Mouse (Mus musculus): ENCODE results near the gene Mup6.
A peak's percentile ranks its signal among the peaks of the same experiment; 100 is the strongest.
"Not testable (repeated sequence)": the region's sequence is repeated elsewhere in the genome, so short reads cannot be mapped to it uniquely, and the experiment has no call there.

Mup6 gene

DNA sequence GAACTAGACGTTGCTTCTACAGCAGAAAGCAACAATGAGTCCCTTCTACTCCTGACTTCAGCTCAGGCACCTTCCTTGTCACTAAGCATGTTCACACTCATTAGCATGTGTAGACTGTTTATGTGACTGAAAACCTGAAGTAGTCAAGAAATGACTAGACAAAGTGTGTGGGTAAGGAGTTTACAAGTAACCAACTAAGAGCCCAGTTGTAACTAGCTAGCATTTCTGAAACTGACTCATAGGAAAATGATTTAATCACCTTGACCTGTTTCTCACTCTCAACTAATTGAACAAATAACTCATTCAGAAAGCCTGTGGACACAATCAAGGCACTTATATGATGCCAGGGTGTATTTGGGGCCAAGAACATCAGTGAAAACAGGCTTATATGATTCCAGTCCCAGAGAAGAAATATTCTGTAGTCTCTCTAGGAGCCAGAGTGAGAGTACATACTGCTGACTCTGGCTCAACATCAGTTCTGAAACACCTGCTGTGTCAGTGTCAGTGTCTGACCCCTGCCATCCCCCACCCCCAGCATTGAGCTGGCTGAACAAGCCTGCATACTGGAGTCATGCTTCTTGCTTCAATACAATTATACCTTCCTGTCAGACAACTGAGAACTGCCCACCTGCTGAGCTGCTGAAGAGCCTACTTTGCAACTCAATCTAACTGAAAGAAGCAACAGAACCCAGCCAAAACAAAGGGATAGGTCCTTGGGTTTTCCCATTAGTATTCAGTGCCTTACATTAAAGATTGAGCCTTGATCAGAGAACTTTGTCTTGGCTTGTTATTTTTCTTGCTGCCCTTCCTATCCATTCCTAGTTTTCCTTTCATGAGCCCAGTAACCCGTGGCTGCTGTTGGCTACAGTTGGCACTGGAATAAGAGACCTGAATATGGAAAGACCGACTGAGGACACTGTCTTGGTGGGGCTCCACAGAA lies at the start of gene Mup6:
TSS of gene Mup6 (plus strand) at position 890 of the 940 bp plus-strand sequence.
- DNase-seq (ENCODE audit: low spot score in 2 of 2) = no peak

DNA sequence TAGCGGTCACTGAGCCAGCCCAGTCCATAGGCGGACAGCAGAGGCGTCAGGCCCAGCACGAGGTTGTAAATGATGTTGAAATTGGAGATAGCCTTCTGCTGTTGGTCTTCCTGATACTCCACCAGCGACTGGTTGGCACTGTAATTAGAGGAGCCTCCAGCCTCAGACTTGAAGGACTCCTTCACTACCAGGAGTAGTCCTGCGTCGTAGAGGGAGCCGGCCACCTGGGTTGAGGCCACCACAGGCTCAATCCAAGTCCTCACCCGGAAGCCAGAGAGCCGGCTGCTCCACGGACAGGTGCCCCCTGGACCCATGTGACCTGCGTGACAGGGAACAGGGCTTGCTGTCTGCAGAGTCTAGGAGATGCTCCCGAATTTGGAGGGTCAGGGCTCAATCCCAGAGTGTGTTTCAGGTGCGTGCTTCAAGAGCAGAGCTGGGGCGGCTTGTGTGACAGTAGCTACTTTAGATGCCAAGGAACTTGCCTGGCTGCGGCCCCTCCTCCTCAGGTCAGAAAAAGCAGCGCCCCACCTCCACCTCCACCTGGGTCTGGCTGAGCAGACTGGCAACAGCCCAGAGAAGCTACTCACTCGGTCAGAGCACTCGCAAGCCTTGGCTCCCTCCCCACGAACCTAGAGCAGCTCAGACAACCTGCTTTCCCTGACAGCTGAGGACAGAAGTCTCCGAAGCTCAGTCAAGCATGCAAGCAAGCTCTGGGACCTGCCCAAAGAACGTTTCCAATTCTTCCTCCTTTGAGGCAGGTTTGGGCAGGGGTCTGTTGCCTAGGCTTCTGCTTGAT lies 49.3 kb upstream of the Mup6 start, which contains the start of gene Slc46a2:
TSS of gene Slc46a2 (minus strand) at position 449 of the 796 bp plus-strand sequence.
- no peak for DNase-seq (ENCODE audit: low spot score in 2 of 2)

DNA sequence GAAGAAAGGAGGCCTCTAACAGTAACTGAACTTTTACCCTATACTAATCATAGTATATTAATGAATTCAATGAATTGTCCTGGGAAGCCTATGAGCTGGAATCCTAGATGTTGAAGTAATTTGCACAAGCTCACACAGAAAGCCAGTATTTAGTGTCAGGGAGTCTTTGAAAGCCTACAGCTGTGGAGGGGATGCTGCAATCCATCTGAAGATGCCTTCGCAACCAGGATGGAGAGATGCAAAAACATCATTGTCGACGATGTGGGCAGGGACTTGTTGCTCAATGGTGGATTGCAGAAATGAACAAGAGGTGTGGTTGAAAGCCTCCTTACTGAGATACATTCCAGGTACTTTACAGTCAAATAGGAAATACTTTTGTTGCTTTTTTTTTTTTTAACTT lies 46.1 kb upstream of the Mup6 start:
- DNase-seq (ENCODE audit: low spot score in 2 of 2) = no peak

DNA sequence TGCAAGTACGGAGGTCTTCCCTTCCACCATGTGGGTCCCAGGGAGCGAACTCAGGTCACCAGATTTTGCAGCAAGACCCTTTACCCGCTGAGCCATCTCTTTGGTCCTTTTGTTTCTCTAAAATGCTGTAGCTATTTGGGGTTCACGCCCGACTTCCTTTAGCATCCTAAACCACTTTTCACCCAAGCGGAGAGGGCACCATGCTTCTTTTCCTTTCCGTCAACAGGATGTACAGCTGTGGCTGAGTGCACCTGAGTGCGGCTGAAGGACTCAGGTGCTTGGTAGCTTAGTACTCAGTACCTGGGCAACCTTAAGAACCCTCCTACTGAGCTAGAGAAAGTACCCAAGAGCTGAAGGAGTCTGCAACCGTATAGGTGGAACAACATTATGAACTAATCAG lies 39.0 kb upstream of the Mup6 start:
- no peak for DNase-seq (ENCODE audit: low spot score in 2 of 2)

DNA sequence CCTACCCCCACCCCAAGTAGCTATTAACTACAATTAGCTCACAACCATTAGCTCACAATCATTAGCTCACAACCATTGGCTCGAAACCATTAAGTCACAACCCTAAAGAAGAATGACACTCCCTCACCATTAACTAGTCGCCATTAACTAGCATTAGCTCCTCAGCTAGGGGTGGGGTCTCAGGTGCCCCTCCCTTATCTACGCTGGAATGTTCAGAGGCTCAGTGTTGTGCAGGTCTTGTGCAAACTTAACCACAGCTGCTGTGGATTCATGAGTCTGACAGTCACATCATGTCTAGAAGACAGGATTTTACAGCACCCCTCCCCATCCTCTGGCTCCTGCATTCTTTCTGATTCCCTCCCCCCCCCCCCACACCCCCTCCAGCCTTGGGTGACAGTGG lies 36.4 kb upstream of the Mup6 start:
- no peak for DNase-seq (ENCODE audit: low spot score in 2 of 2)

DNA sequence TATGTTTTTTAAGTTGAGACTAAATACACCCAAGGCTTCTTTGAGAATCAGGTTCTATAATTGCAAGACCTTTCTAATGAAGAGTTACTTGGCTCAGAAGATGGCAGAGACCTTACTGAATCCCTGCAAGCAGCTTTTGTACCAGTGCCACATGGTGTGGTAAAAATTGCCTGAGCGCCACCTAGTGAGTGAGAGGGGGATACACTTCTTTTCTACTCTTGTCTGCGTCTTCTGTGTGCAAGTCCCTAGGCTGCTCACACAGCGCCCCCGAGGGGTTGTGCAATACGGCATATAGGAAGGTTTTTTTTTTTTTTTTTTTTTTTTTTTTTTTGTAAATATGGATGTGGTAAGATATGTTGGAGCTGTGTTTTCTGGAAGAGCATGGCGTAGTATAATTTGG lies 35.7 kb upstream of the Mup6 start:
- DNase-seq (ENCODE audit: low spot score in 2 of 2) = peak; percentile 49 to 59

DNA sequence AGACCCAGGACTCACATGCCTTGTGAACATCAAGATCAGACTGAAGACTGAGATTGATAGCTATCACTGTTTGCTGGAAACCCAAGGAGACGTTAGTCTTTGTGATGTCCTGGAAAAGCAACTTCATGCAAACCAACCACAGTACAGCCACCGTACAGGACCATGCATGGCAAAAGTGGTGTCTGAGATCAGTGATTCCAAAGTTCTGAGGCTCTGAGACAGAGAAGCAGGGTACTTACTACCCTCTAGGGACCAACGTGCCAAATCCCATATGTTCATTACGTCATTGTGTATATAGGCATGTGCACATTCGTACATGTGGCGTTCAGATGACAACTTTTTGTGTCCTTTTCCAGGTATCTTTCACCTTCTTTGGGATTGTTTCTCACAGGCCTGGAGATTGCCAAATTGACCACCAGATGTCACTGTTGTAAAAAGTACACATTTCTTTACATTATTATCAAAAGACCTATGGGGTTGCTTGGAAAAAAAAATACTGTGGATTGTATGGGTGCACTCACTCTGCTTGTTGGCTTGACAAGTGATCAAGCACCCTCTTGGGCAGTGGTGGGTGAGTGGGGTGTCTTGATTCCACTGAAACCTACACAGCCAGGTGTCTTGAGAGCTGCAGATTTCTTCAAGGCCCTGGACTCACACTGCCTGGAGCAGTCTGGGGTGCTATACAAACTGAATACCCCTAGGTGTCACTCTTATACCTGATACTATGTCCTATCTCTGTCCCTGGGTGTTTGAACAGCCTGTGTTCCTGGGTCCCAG lies 31.4 kb upstream of the Mup6 start:
- no peak for DNase-seq (ENCODE audit: low spot score in 2 of 2)

DNA sequence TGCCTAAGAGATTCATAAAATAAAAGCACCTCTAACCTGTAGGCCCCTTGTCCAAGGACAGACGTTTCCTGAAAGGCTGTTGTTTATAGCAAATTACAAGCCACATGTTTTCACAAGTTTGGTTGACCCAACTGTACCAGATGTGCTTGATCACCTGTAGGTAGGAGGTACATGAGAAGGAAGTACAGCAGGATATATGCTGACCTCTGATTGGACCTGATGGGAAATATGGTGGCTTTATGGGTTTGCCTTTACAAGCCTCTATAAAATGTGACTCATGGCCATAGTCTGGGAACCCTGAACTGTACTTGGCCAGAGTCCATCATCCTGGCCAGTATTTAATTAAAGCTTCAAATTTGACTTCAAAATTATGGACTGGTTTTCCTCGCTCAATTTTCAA lies 26.6 kb upstream of the Mup6 start:
- no peak for DNase-seq (ENCODE audit: low spot score in 2 of 2)

DNA sequence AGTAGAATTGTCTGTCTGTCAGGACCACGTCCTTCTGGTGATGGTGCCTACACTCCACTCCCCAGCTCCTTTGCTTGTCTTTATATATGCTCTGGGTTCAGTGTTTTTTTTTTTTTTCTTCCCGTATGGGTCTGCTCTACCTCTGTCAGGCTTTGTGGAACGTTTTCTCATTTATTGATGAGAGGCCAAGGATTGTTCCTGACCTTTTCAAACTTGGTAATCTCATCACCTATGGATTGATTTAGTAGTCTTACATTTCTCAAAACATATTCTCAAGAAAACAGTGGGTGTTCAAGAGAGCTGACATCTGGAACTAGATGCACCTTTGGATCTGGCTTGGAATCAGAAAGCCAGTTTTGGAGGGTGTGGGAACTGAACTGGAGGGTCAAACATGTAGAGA lies 3.5 kb upstream of the Mup6 start, which contains the start of gene Mup4:
TSS of gene Mup4 (minus strand) at position 101 of the 400 bp plus-strand sequence.
- no peak for DNase-seq (ENCODE audit: low spot score in 2 of 2)

DNA sequence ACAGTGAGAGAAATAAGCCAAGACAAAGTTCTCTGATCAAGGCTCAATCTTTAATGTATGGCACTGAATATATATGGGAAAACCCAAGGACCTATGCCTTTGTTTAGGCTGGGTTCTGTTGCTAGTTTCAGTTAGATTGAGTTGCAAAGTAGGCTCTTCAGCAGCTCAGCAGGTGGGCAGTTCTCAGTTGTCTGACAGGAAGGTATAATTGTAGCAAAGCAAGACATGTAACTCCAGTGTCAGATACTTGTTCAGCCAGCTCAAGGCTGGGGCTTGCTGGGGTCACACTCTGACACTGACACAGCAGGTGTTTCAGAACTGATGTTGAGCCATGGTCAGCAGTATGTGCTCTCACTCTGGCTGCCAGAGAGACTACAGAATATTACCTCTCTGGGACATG lies 33.8 kb downstream of the Mup6 start:
- DNase-seq (ENCODE audit: low spot score in 2 of 2) = not testable (repeated sequence)

DNA sequence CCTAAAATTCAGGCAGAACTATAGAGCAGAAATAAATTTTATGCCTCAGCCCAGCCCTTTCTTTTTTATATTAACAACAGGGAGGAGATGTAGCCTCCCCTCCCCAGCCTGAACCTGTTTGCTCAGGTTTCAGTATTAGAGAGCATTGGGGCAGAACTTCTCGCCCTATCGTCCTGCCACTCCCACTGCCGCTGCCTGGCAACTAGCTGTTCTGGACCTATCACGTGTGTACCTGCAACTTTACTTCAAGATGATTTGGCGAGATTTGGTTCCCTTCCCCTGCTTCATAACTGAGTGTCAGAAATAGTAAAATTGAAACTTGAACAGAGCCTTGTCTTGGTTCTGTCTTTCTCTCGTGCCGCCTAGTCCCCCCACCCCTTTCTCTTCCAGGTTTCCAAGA lies 56.0 kb downstream of the Mup6 start:
- DNase-seq (ENCODE audit: low spot score in 2 of 2) = not testable (repeated sequence)

DNA sequence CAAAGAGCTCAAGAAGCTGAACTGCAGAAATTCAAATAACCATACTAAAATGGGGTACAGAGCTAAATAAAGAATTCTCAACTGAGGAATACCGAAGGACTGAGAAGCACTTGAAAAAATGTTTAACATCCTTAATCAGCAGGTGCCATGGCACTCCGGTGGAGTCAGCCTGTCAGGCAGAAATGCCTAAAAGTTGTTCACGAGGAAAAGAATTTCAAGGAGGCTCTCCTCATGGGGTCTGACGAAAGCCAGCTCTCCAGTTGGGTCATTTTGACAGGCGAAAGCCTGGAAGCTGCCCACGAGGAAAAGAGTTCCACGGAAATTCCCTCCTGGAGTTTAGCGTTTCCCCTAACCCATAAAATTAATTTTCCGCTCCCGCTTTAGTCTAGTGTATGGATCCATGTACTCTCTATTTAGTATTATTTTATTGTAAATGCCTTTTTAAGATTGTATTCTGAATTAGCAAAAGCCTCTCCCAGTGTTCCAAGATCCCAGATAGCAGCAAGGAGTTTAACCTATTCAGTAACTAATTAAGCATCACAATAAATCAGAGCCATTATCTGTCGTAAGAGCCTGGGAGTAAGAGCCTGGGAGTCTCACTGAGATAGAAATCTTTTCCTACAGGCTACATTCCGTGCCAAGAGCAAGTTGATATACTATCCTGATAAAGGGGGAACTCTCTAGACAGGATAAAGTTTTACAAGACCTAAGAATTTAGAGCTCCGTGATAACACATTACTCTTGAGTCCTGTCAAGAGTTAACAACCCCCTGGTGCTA lies 65.4 kb downstream of the Mup6 start:
- DNase-seq (ENCODE audit: low spot score in 2 of 2) = not testable (repeated sequence)

Data from right cerebral cortex, postnatal 36 days (tissue).